Mouse (Mus musculus) gastrocnemius, postnatal 14 days (tissue): ENCODE data around the gene Ephx3. TPM values are rescaled to one million over a fixed set of nuclear protein-coding genes. Genes with fewer than 3 reads are reported as not detected.
"Not testable (repeated sequence)": the region's sequence is repeated elsewhere in the genome, so short reads cannot be mapped to it uniquely, and the experiment has no call there.

Source experiments
- DNase-seq: peaks from one replicate; pipeline ENCODE4 v3.0.0; 2021; ENCODE audit warnings: mixed read lengths
- intact Hi-C: fragments of 180-260 bp; cut with DNase I; formaldehyde crosslinking; loops from one replicate; pipeline ENCODE4 v1.15.1; 2025; ENCODE audit warnings: low total_unique reads
- long read RNA-seq, 2 experiments: library from polyadenylated mRNA; stranded (forward); transcript quantifications; one replicate each; pipeline ENCODE4 v2.0.0; 2021
- total RNA-seq, 2 experiments: library from RNA; stranded (reverse); gene quantifications; 2 replicates each; pipeline ENCODE4 v1.2.3; 2021

Gene Ephx3
- under 1 TPM in 1 of 2 experiments, not detected in 1; 0.18 TPM for total RNA-seq
- long read RNA-seq, experiment 1 = 0 reads
- long read RNA-seq, experiment 2, partial matches to known transcripts = 0 of 1 reads
- long read RNA-seq, experiment 2, other reads (novel, unspliced or antisense) = 0 of 1 reads

DNA sequence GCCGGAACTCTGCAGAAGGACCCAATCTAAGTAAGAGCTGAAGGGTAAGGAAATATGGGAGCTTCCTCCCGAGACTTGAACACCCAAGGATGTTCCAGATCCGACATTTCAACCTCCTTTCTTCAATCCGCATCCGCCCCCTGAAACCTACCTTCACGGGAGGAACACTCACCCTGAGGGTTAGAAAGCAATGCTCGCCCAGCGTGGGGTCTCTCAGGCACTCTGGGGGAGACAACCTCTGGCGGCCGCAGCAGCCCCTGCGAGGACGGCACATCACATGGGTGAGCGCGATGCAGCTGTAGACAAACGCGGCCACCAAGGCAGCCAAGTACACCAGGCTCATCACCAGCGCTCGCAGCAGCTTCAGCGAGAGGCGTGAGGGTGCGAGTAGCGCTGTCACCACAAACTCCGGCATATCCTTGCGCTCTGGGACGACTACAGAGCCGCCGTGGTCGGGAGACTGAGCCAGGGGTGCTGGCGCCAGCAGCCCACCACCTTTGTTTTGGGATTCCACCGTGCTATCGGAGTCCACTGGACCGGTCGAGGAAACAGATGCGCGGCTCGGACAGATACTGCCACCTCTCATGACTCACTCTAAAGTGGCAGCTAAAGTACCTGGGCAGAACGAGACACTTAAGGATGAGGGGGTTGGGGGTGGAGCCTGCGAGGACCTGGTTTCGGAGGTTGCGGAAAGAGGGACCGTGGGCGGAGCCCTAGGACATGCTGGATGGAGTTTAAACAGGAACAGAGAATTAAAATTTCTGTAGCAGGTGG, at the start of gene Ephx3:
Gene Ephx3 (minus strand): TSS at position 687 of the 774 bp plus-strand sequence.
- DNase-seq = no peak
- intact Hi-C loops = no loop called here

DNA sequence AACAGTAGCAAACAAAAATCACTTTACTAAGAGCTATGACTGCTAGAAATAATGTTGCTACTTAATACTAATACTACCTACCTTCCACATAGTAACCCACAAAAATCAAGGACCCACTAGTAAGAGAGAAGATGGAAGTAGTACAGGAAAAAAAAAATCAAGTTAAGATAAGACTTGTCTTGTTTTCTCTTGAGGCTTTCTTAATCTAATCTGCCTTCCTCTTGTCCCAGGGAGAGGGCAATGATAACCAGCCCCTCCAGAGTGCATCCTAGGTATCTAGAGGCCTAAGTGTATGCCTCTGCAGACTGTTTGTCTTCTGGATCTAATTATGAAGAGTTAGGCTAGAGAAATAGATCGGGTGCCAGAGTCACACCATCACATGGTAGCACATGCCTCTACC, 49.2 kb upstream of the Ephx3 start:
- intact Hi-C loops = loop anchor here (10.0 kb wide), 1 partner anchor 66 kb away; no protein-coding TSS in a partner anchor
- no peak for DNase-seq

DNA sequence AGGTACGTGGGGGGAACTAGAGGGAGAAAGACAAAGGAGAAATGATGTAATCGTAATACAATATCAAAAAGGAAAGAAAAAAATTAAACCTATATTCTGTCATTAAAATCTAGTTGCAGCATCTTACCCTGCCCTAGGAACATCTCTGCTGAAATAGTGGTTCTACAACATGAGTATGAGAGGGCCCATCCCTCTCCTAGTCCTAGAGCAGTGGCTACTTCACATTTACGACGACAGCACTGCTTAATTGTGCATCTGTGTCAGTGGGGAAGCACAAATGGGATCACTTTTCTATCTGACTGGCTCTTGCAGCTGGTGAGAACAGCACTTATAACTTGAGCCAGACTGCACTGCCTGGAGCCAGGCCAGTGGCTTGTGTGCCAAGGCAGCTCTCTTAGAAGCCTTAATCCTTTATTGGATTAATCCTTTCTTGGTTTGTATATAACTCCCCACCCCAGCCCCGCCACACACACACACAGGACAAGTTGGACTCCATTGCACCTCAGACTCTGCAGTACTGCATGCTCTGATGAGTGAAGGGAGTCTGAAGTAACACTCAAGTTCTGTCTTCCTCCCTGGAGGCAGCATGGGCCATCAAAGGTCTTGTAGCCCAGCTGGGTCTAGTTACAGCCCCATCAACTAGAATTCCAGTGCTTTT, 46.3 kb upstream of the Ephx3 start:
- intact Hi-C loops = loop anchor here (10.0 kb wide), 1 partner anchor 69 kb away; no protein-coding TSS in a partner anchor

DNA sequence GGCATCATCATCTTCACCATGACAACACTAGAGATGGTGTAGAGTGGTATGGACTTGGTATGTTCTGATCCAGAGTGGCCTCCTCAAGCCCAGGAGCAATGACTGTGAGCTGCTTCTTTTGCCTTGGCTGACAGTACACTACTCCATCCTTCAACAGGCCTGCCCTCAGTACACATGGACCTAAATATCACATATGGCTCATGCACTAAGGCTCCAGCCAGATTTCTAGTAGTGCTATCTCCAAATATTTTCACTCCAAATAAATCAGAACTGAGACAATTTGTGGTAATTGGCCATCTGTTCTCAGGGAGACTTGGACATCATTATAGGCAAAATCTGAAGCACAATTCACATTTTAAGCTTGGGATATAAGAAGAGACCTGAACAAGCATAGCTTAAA, 43.8 kb upstream of the Ephx3 start:
- no peak for DNase-seq
- intact Hi-C loops = loop anchor here (10.0 kb wide), 1 partner anchor 72 kb away; no protein-coding TSS in a partner anchor

More for the DNA sequence above, 46.3 kb upstream of the Ephx3 start:
- DNase-seq = peak; percentile 82

DNA sequence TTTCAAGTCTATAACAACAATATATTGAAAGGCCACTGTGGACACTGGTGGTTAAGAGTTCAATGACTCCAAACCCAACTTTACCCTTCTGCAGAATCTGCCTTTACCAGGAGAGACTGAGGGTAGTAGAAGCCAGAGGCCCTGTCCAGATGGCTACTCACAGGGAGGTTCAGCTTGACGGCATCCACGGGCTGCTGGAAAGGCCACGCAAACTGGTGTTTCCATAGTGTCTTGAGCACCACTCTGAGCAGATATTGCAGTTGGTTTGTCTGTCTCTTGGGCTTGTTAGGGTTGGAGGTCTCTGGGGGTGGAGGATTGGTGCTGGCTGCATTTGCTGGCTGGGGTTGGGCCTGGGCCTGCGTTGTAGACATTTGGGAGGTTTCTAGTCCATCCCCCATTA, 39.9 kb upstream of the Ephx3 start:
- intact Hi-C loops = no loop called here
- no peak for DNase-seq

DNA sequence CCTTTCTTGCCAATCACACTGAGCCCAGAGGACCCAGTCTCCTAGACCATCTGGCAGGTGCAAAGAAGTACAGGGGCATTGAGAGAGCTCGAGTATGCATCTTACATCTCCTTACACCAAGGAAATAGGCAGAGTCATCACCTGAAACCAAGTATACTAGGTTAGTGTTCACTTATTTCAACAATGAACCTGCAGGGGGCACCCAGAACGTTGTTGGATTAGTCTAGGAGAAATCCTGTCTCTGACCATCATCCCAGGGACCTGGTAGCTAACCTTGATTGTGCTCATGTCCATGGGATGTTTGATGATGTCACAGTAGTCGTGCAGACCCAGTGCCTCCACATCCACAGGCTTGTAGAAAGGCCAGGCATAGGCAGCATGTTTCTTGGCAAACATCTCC, 31.5 kb upstream of the Ephx3 start:
- no peak for DNase-seq
- intact Hi-C loops = no loop called here

DNA sequence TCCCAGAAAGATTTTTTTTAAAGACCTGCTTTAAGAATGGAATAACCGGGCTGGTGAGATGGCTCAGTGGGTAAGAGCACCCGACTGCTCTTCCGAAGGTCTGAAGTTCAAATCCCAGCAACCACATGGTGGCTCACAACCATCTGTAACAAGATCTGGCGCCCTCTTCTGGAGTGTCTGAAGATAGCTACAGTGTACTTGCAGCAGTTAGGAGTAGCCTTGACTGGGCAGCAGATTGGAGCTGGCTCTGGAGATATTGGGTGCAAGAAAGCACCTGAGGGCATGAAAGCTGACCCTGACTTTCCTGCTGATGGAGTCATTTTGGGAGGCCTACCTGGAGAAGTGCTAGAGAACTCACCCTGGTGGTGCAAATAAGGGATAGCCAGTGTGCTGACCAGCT, 26.2 kb upstream of the Ephx3 start:
- DNase-seq, intact Hi-C loops: not testable (repeated sequence)

DNA sequence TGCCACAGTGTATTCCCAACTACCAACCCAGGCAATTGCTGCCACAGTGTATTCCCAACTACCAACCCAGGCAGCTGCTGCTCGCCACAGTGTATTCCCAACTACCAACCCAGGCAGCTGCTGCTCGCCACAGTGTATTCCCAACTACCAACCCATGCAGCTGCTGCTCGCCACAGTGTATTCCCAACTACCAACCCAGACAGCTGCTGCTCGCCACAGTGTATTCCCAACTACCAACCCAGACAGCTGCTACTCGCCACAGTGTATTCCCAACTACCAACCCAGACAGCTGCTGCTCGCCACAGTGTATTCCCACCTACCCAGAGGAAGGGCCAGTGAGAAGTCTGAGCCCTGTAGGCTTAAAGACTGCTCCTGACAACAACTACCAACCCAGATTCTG, 22.2 kb upstream of the Ephx3 start:
- DNase-seq, intact Hi-C loops: not testable (repeated sequence)

DNA sequence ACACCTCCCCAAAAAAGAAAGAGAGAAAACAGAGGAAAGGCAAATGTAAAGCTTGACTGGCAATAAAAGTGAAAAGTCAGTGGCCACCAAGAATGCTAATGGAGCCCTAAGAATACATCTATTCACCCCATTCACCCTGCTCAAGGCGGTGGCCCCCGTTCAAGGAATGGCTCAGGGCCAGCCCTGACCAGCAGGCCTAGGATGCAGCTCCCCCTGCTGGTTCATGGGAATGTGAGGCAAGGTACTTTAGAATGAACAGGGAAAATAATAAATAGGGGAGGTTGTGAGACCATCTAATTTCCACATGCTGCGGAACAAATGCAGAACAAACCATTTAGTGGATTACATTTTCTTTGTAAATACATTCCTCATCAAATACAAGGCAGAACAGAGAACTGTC, 20.4 kb upstream of the Ephx3 start:
- peak; percentile 84 for DNase-seq
- intact Hi-C loops = loop anchor here (5.0 to 10.0 kb wide), 2 partner anchors 65 to 132 kb away; no protein-coding TSS in a partner anchor

DNA sequence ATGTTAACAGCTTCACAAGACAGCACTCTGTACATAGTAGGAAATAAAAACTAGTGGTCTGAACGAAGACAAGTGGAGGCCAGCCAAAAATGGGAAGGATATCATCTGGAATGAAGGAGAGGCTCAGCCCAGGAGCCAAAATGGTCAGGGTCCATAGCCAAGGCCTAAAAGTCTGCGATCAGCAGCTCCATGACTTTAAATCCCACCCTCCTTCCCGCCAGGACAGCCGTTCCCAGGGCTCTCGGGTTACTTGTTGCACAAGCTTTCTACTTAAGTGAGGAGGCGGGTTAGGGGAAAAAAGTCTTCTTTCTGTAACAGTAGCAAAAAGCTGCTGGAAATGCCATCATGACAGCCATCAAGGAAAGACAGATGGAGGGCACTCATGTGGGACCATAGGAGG, 19.8 kb upstream of the Ephx3 start:
- DNase-seq = peak; percentile 72
- intact Hi-C loops = loop anchor here (5.0 to 10.0 kb wide), 2 partner anchors 64 to 132 kb away; no protein-coding TSS in a partner anchor

DNA sequence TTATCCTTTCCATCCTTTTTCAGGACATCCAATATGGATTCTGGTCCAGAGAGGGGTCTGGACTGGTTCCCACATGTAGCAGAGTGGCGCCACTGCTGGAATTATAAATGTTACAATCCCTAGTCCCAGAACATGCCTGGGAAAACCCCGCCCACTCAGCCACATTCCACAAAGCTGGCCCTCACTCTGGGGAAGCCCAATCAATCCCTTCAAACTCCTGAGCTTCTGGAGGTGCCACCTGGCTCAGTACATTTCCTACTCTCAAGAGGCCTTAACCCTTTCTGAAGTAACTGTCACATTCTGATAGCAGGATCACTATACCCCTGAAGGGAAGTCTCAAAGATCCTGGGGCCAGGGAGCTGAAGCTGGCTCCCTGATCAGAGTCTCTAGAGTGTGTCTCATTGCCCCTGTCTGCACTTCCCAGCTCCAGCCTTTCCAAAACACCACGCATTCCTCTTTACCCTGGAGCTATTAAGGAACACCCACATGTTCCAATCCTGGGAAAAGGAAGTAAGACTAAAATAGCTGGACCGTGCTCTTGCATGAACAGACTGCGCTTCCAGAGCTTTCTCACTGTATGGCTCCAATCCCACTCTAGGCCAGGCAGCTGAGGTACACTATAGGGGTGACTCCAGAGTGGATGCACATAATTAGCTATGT, 18.4 kb upstream of the Ephx3 start:
- peak; percentile 62 for DNase-seq
- intact Hi-C loops = loop anchor here (5.0 to 10.0 kb wide), 2 partner anchors 63 to 130 kb away; no protein-coding TSS in a partner anchor

DNA sequence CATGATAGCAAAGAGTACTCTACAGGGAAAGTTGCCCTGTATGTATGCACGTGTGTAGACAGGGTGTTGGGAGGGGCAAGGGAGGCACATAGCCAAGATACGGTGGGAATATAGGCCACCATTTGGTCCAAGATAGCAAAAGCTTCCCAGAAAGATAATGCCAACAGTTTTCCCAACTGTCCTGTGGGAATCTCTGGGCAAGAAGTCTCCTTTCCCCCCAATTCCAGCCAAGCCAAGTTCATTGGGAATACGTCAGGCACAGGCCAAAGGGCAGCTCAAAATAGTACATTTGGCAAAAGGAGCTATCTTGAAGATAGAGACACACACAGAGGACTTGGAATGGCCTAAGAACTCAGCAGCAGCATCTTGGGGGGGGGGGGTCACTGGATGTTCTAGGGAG, 16.0 kb upstream of the Ephx3 start:
- intact Hi-C loops = loop anchor here (5.0 to 10.0 kb wide), 2 partner anchors 61 to 128 kb away; no protein-coding TSS in a partner anchor
- DNase-seq = no peak

DNA sequence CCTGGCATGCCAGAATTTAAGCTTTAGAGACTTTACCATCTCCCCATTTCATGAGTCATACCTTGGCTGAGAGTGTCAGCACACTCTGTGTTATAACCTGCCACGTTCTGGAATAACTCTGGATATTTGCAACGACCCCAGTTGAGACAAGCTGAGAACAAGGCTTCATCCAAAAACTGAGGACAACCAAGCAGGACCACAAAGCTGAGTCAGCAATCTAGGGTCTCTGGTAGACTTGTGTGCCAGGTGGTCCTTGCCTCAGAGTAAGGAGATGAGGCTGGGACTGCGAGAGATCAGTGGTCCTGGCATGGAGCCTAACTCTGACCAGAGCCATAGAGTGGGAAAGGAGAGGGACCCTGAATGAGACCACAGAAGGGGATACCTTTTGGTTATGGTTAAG, 13.6 kb upstream of the Ephx3 start:
- intact Hi-C loops = loop anchor here (10.0 kb wide), 1 partner anchor 58 kb away; no protein-coding TSS in a partner anchor

DNA sequence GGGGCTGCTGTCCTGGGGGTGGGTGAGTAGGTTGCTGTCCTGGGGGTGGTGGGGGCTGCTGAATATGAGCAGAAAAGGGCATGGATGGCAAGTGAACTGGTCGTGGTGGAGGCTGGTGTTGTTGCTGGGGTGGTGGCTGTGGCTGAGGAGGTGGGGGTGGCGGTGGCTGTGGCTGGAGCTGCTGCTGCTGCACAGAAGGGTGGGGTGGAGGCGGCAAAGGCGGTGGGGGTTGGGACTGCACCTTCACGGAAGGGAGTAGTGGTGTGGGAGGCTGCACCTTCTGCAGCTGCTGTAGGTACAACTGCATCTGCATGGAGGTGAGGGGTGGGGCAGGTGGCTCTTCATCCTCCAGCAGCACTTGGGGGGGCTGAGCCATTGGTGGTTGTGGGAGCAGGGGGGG, 11.7 kb upstream of the Ephx3 start:
- DNase-seq = no peak
- intact Hi-C loops = loop anchor here (10.0 kb wide), 1 partner anchor 56 kb away; no protein-coding TSS in a partner anchor

More for the DNA sequence above, 13.6 kb upstream of the Ephx3 start:
- no peak for DNase-seq

DNA sequence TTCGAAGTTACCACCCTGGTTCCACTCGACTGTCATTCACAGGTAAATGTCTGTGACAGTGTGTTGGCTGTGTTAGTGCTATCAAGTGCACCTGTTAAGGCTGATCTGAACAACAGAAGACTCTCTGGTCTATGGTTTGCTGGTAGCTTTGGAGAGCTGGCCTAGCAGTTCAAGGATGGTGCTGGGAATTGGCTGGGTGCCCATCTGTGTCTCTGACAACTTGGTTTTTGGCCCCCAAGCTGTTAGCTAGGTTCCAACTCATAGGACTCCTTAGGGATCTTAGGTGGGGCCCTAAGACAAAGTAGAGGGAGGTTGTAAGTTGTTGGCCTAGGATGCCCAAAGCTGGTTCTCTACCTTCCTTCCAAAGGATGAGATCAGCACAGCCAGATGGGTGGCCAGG, 10.4 kb upstream of the Ephx3 start:
- intact Hi-C loops = loop anchor here (5.0 to 10.0 kb wide), 2 partner anchors 37 to 55 kb away; no protein-coding TSS in a partner anchor
- DNase-seq = no peak

DNA sequence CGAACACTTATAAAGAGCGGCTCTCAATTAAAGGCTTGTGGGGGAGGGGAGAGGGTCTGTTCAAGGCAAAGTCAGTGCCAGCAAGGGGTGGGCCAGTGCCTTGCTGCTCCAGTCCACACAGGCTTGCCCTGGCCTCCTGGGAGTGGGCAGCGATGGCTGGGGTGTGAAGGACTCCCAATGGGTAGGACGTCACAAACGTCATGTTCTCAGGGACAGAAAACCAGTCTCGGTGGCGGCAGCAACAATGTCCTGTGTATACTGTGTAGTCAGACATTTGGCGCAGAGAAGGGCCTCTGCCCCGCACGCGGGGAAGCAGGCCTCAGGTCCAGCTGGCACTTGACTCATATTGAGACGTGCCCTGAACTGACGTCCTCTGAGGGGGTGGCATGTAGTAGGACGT, 7.8 kb upstream of the Ephx3 start:
- intact Hi-C loops = loop anchor here (5.0 kb wide), 1 partner anchor 35 kb away; no protein-coding TSS in a partner anchor
- DNase-seq = no peak

DNA sequence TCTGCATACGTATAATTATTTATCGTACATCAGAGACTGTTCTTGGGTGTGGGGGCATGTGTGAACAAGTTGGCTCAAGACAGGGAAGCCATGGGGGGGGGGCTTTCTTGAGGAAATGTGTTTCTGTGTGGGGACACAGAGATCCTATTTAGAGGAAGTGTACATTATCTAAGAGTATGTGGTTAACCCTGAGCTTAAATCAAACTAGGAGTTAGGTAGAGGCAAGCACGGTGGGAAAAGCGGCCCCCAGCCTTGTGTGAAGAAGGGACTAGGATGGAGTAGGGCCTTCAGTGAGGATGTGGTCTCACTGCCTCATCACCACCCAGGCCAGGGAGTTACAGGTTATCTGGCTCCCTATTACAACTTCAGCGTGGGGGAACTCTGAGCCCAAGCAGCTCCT, 6.4 kb upstream of the Ephx3 start:
- intact Hi-C loops = loop anchor here (5.0 kb wide), 1 partner anchor 33 kb away; no protein-coding TSS in a partner anchor
- no peak for DNase-seq

DNA sequence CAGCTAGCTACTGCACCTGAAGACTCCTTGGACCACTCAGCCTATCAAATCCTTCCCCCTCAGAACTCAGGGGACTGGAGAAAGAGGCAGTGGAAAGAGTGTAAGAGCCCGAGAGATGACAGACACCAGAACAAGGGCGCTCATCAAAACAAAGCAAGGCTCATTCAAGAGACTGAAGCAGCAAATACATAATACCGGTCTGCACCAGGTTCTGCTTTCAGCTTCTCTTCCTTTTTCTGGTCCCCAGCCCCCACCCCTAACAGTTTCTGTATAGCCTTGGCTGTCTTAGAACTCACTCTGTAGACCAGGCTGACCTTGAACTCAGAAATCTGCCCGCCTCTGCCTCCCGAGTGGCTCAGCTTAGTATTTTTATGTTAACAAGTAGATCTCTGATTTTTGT, 3.7 kb upstream of the Ephx3 start:
- intact Hi-C loops = no loop called here
- DNase-seq = no peak

DNA sequence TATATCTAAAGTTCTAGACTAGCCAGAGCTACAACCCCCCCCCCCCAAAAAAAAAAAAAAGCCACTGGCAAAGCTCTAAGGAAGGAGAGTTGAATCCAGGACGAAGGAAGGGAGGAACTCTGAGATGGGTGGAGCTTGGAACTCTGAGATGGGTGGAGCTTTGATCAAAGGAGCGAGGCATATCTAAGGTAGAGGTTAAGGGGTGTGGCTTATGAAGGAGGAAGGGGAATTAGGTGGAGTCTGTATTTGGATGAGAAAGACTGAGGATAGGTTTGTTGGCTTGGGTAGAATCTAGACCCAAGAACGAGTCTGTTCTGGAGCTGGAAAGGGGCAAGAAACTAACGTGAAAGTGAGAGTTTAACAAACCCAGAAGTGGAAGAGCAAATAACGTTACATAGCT, 501 bp upstream of the Ephx3 start:
- intact Hi-C loops = no loop called here

More for the DNA sequence above, 501 bp upstream of the Ephx3 start:
- no peak for DNase-seq
